Mouse (Mus musculus): ENCODE measurements around the gene Edem2.

DNA sequence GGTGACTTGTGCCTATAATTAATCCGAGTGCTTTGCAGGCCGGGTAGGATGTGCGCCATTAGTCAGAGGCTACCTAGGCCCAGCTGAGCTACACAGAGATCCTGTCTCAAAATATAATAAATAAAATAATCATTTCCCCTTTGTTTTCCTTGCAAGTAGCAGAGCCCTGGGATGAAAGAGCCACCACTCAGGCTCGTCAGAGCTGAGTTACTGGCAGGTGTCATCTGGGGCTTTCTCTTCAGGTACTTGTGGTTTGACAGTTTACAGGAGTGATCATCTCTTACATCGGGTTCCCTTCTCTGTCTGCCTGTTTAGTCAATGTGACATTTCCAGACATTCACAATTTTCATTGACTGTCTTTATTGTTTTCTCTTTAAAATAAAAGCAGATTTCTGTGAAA is 42.7 kb downstream of the Edem2 start:
- TF ChIP-seq CTCF (IDR thresholded peaks at IDR 0.05; ENCODE audit: low read depth, low read length), result no peak
- TF ChIP-seq POLR2A (IDR thresholded peaks at IDR 0.05; ENCODE audit: extremely low read depth, insufficient read depth, low read length), result no peak

Measured in liver, adult 2 months (tissue).